Mouse (Mus musculus) liver, adult (tissue): ENCODE data around the gene Slc8a1.

Source experiments
- GATA4 ChIP-seq: IDR thresholded peaks from 2 replicates; pipeline ENCODE4 v1.6.1; 2014; ENCODE audit warnings: mild to moderate bottlenecking, low read length; ENCODE audit not compliant: insufficient replicate concordance

Gene Slc8a1

GRCm38 (mm10) chr17:81441463-81441862 lies 296.7 kb downstream of the Slc8a1 start, which contains the start of gene Gm11096:
Gene Gm11096, plus strand, starts transcription at chr17:81441763.
- no peak for TF ChIP-seq GATA4

GRCm38 (mm10) chr17:81433148-81433547 lies 305.0 kb downstream of the Slc8a1 start:
- no peak for TF ChIP-seq GATA4

GRCm38 (mm10) chr17:81432733-81433132 lies 305.4 kb downstream of the Slc8a1 start:
- TF ChIP-seq GATA4, result no peak

GRCm38 (mm10) chr17:81427245-81427644 lies 310.9 kb downstream of the Slc8a1 start:
- no peak for TF ChIP-seq GATA4

GRCm38 (mm10) chr17:81424256-81424912 lies 313.8 kb downstream of the Slc8a1 start:
- TF ChIP-seq GATA4, result no peak

GRCm38 (mm10) chr17:81419802-81420459 lies 318.2 kb downstream of the Slc8a1 start:
- no peak for TF ChIP-seq GATA4

- TF ChIP-seq GATA4, result no peak
Observed at GRCm38 (mm10) chr17:81416361-81417114, 321.6 kb downstream of the Slc8a1 start.

GRCm38 (mm10) chr17:81412736-81413135 lies 325.4 kb downstream of the Slc8a1 start:
- no peak for TF ChIP-seq GATA4

- TF ChIP-seq GATA4, result no peak
Observed at GRCm38 (mm10) chr17:81404225-81404624, 334.0 kb downstream of the Slc8a1 start.

GRCm38 (mm10) chr17:81403121-81403520 lies 335.1 kb downstream of the Slc8a1 start:
- TF ChIP-seq GATA4, result no peak

- no peak for TF ChIP-seq GATA4
Observed at GRCm38 (mm10) chr17:81402636-81403035, 335.5 kb downstream of the Slc8a1 start.

GRCm38 (mm10) chr17:81400377-81400776 lies 337.8 kb downstream of the Slc8a1 start:
- no peak for TF ChIP-seq GATA4

GRCm38 (mm10) chr17:81397434-81397833 lies 340.7 kb downstream of the Slc8a1 start:
- TF ChIP-seq GATA4, result no peak

- TF ChIP-seq GATA4, result no peak
Observed at GRCm38 (mm10) chr17:81394124-81394523, 344.1 kb downstream of the Slc8a1 start.

- TF ChIP-seq GATA4, result no peak
Observed at GRCm38 (mm10) chr17:81393040-81393439, 345.1 kb downstream of the Slc8a1 start.

GRCm38 (mm10) chr17:81391478-81391877 lies 346.7 kb downstream of the Slc8a1 start:
- TF ChIP-seq GATA4, result no peak

GRCm38 (mm10) chr17:81390790-81391189 lies 347.4 kb downstream of the Slc8a1 start:
- no peak for TF ChIP-seq GATA4

- no peak for TF ChIP-seq GATA4
Observed at GRCm38 (mm10) chr17:81386118-81386517, 352.1 kb downstream of the Slc8a1 start.
